Mouse (Mus musculus) lung, embryonic 16.5 days (tissue): ENCODE data around the gene Lrrc8a. TPM values are rescaled to one million over a fixed set of nuclear protein-coding genes. Genes with fewer than 3 reads are reported as not detected.

Experiments
- ATAC-seq: fragments of 200-750 bp; cut with Nextera tagmentation; 2 replicates; pipeline ENCODE4 v1.8.0; 2017; ENCODE audit warnings: low read depth, mild to moderate bottlenecking, moderate library complexity
- H3K27ac ChIP-seq: fragments of 300-500 bp; sonication (generic); 2 replicates; pipeline ENCODE4 v1.5.1; 2014; ENCODE audit warnings: mild to moderate bottlenecking, control low read depth, low read length
- H3K27me3 ChIP-seq: fragments of 300-500 bp; sonication (generic); 2 replicates; pipeline ENCODE4 v1.6.1; 2014; ENCODE audit warnings: low read depth, low read length, mixed read lengths; ENCODE audit not compliant: control insufficient read depth, insufficient read depth
- H3K36me3 ChIP-seq: fragments of 300-500 bp; sonication (generic); 2 replicates; pipeline ENCODE4 v1.6.1; 2014; ENCODE audit warnings: low read length; ENCODE audit not compliant: control insufficient read depth, insufficient read depth
- H3K4me1 ChIP-seq: fragments of 300-500 bp; sonication (generic); replicated peaks from 2 replicates; pipeline ENCODE4 v1.6.1; 2014; ENCODE audit warnings: low read length, mixed read lengths; ENCODE audit not compliant: control insufficient read depth, insufficient read depth
- H3K4me2 ChIP-seq: fragments of 300-500 bp; sonication (generic); 2 replicates; pipeline ENCODE4 v1.6.1; 2014; ENCODE audit warnings: low read depth, low read length, control low read depth
- H3K4me3 ChIP-seq: fragments of 300-500 bp; sonication (generic); 2 replicates; pipeline ENCODE4 v1.5.1; 2014; ENCODE audit warnings: mild to moderate bottlenecking, low read length, control low read depth
- H3K9ac ChIP-seq: fragments of 300-500 bp; sonication (generic); 2 replicates; pipeline ENCODE4 v1.6.1; 2014; ENCODE audit warnings: low read length, control low read depth
- H3K9me3 ChIP-seq: fragments of 300-500 bp; sonication (generic); 2 replicates; pipeline ENCODE4 v1.6.1; 2016; ENCODE audit warnings: low read length; ENCODE audit not compliant: control insufficient read depth
- WGBS: fragments of 180-500 bp; shearing (Covaris S2); extraction: QIAGEN DNeasy Blood & Tissue Kit; methylation state at CpG from one replicate; pipeline ENCODE4 v1.1.7; 2014; 5-methylcytosine and 5-hydroxymethylcytosine counted together
- polyA plus RNA-seq: library from polyadenylated mRNA; unstranded; fragments of >200 nt; fragmentation: Nextera tagmentation; extraction: Ambion mirVana; gene quantifications from 2 replicates; pipeline ENCODE4 v1.2.1, GENCODE M21; 2015

Lrrc8a gene
- polyA plus RNA-seq, 1 experiment from 2014 or later: 42.0 TPM

DNA sequence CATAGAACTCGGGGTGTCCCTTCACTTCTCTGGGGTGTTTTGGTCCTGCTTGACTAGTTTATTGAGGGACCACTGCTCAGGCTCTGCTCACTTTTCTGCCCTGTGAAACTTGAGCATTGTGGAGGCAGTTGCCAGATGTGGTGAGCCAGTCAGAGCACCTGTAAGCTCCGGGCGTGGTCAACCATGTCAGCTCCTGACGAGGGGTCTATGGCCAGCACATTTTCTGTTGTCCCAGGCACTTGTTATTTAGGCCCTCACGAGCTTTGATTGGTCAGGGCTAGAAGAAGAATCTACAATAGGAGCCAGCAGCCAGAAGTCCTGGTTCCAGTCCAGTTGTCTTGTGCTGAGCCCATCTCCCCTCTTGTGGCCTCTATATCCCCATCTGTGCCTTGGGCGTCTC, 26.3 kb downstream of the Lrrc8a start:
- Histone ChIP-seq H3K27me3 (no peaks in the 10 kb centered on the region), H3K9ac (no peak overlapping the region), H3K9me3 (no peaks in the 10 kb centered on the region), H3K4me3 (no peak overlapping the region), H3K36me3 (peaks cover 35% of the 10 kb centered on the region), H3K27ac (no peak overlapping the region), H3K4me1 (peaks cover 41% of the 10 kb centered on the region), H3K4me2 (no peak overlapping the region)
- WGBS: 89% methylated on average over 6 of the region's 6 CpGs
- no peak for ATAC-seq

- WGBS: 49% methylated on average over 7 of the region's 7 CpGs
- no peak overlapping the region for H3K4me3 ChIP-seq
- H3K4me1 ChIP-seq: peaks cover 43% of the 10 kb centered on the region
- no peak for ATAC-seq
- peaks cover 31% of the 10 kb centered on the region for H3K36me3 ChIP-seq
- peak overlapping the region; percentile 49; the same call in 1 of the 2 replicates for H3K9ac ChIP-seq
- H3K4me2 ChIP-seq: no peak overlapping the region
- H3K27ac ChIP-seq: peak overlapping the region; percentile 95
- no peaks in the 10 kb centered on the region for H3K9me3 ChIP-seq
- H3K27me3 ChIP-seq: no peaks in the 10 kb centered on the region
These were observed 27.4 kb downstream of the Lrrc8a start for GRCm38 (mm10) chr2:30264671-30265519.

DNA sequence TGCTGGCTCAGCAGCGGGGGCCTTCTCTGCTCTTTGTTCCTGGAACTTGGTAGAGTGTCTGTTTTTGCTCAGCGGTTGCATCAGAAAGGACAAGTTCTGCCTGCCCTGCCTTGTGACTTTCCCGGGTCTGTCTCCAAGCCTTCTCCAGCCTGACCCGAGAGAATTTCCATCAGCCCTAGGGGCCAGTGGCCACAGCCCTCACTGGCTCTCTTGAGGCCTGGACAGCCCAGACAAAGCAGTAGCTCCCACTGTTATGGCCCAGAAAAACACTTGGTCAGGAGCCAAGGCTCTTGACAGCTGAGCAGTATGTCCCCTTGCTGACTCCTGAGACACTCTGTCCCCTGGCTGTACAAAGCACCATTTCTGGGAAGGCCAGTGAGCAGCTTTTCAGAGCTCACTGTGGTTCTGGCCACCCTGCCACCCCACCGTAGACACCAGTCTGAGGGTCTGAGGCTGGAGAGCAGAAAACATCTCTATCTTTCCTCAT, 28.3 kb downstream of the Lrrc8a start, which contains the start of gene Phyhd1:
TSS of gene Phyhd1 (plus strand) at position 437 of the 487 bp plus-strand sequence.
- 39% methylated on average over 5 of the region's 5 CpGs for WGBS
- no peaks in the 10 kb centered on the region for H3K27me3 ChIP-seq
- no peaks in the 10 kb centered on the region for H3K9me3 ChIP-seq
- peak within 1 kb of the TSS; percentile 95 for H3K27ac ChIP-seq
- H3K9ac ChIP-seq: peak within 1 kb of the TSS; percentile 49
- H3K4me1 ChIP-seq: peaks cover 43% of the 10 kb centered on the region
- peak within 1 kb of the TSS; percentile 28 for H3K4me3 ChIP-seq
- H3K4me2 ChIP-seq: peak within 1 kb of the TSS; percentile 33
- ATAC-seq: peak; percentile 66
- H3K36me3 ChIP-seq: peaks cover 27% of the 10 kb centered on the region

DNA sequence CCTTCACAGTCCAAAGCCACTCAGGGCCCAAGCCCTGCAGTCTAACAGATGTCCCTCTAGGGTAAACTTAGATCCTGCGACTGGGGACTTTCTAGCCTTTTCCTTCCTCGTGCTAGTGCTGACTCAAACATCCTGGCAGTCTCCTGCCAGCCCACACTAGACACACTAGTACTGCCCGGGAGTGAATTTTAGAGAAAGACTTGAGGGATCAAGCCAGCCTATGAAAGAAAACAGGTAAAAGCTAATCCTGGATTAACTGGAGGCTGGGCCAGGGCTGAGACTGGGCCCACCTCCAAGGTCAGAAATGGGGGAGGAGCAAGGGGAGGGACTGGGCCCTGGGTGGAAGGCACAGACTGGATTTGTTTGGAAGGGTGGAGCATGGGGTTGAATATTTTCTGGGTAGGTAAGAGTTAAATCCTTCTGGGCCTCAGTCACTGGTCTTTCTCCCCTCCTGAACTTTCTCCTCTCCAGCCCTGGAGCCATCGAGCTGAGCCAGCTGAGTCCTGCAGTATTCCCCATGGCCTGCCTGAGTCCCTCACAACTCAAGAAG, 29.0 kb downstream of the Lrrc8a start:
- H3K9ac ChIP-seq: peak overlapping the region; percentile 49
- H3K27ac ChIP-seq: peak overlapping the region; percentile 95
- peaks cover 24% of the 10 kb centered on the region for H3K36me3 ChIP-seq
- no peaks in the 10 kb centered on the region for H3K27me3 ChIP-seq
- H3K9me3 ChIP-seq: no peaks in the 10 kb centered on the region
- peak overlapping the region; percentile 33 for H3K4me2 ChIP-seq
- peaks cover 43% of the 10 kb centered on the region for H3K4me1 ChIP-seq
- 10% methylated on average over 4 of the region's 4 CpGs for WGBS
- peak overlapping the region; percentile 28 for H3K4me3 ChIP-seq
- ATAC-seq: peak; percentile 71

GRCm38 (mm10) chr2:30267466-30267865, 30.0 kb downstream of the Lrrc8a start:
- Histone ChIP-seq H3K27ac (no peak overlapping the region), H3K4me3 (no peak overlapping the region), H3K4me2 (no peak overlapping the region), H3K27me3 (no peaks in the 10 kb centered on the region), H3K9ac (no peak overlapping the region), H3K9me3 (no peaks in the 10 kb centered on the region), H3K36me3 (peaks cover 15% of the 10 kb centered on the region), H3K4me1 (peaks cover 41% of the 10 kb centered on the region)
- no peak for ATAC-seq
- WGBS: 93% methylated on average over 2 of the region's 2 CpGs

GRCm38 (mm10) chr2:30268371-30268770, 30.9 kb downstream of the Lrrc8a start:
- ATAC-seq: no peak
- 49% methylated on average over 4 of the region's 4 CpGs for WGBS
- H3K27ac ChIP-seq: no peak overlapping the region

GRCm38 (mm10) chr2:30269241-30269990, 31.9 kb downstream of the Lrrc8a start:
- H3K9ac ChIP-seq: peak overlapping the region; percentile 33; the same call in 1 of the 2 replicates
- no peak for ATAC-seq
- H3K27me3 ChIP-seq: no peaks in the 10 kb centered on the region
- H3K36me3 ChIP-seq: peaks cover 1% of the 10 kb centered on the region; the same call in 1 of the 2 replicates
- H3K27ac ChIP-seq: peak overlapping the region; percentile 54
- WGBS: 82% methylated on average over 17 of the region's 17 CpGs
- H3K4me1 ChIP-seq: peaks cover 30% of the 10 kb centered on the region
- no peak overlapping the region for H3K4me2 ChIP-seq
- no peak overlapping the region for H3K4me3 ChIP-seq
- no peaks in the 10 kb centered on the region for H3K9me3 ChIP-seq

More at GRCm38 (mm10) chr2:30268371-30268770, 30.9 kb downstream of the Lrrc8a start:
- H3K9ac ChIP-seq: no peak overlapping the region
- H3K4me3 ChIP-seq: no peak overlapping the region
- H3K36me3 ChIP-seq: peaks cover 12% of the 10 kb centered on the region
- no peaks in the 10 kb centered on the region for H3K9me3 ChIP-seq
- no peak overlapping the region for H3K4me2 ChIP-seq
- no peaks in the 10 kb centered on the region for H3K27me3 ChIP-seq
- H3K4me1 ChIP-seq: peaks cover 35% of the 10 kb centered on the region

DNA sequence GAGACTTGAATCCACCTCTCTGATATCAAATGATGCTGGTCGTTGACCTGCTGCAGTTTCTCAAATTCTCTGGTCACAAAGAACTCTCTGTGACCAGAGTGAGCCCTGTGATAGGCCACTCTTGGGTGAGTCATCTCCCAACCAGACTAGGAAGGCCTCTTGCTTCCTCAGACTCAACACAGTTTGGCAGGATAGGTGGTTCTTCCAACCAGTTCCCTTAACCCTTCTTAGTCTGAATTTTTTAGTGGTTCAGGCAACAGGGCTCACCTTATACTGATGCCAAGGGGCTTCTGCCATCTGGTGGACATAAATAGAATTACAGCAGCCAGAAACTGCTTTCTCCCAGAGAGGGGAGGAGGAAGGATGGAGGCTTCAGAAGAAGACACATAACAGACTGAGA, 32.6 kb downstream of the Lrrc8a start:
- Histone ChIP-seq H3K4me1 (peaks cover 23% of the 10 kb centered on the region), H3K9me3 (no peaks in the 10 kb centered on the region), H3K27ac (peak overlapping the region; percentile 54; the same call in 1 of the 2 replicates), H3K4me2 (no peak overlapping the region), H3K4me3 (no peak overlapping the region), H3K36me3 (no peaks in the 10 kb centered on the region), H3K9ac (no peak overlapping the region), H3K27me3 (no peaks in the 10 kb centered on the region)
- ATAC-seq: peak; percentile 83
- WGBS: 18% methylated on average over 1 of the region's 1 CpGs

GRCm38 (mm10) chr2:30280743-30281142, 43.2 kb downstream of the Lrrc8a start, which contains the start of gene Gm28038:
Gm28038 (plus strand) TSS chr2:30281043.
- Histone ChIP-seq H3K4me1 (peaks cover 7% of the 10 kb centered on the region; the same call in 1 of the 2 replicates), H3K9ac (no peak within 1 kb of the TSS), H3K4me3 (no peak within 1 kb of the TSS), H3K27ac (no peak within 1 kb of the TSS), H3K36me3 (no peaks in the 10 kb centered on the region), H3K27me3 (no peaks in the 10 kb centered on the region), H3K4me2 (no peak within 1 kb of the TSS), H3K9me3 (no peaks in the 10 kb centered on the region)
- 88% methylated on average over 11 of the region's 11 CpGs for WGBS
- ATAC-seq: no peak
